Mouse (Mus musculus): Measurements from ENCODE around the gene Gm3476. TPM values are rescaled to one million over a fixed set of nuclear protein-coding genes. Genes with fewer than 3 reads are reported as not detected.
"Not testable (repeated sequence)": the region's sequence is repeated elsewhere in the genome, so short reads cannot be mapped to it uniquely, and the experiment has no call there.

Gene Gm3476
- not detected for total RNA-seq (2021)
- long read RNA-seq, experiment 1: 0 reads
- long read RNA-seq, experiment 2: 0 reads

DNA sequence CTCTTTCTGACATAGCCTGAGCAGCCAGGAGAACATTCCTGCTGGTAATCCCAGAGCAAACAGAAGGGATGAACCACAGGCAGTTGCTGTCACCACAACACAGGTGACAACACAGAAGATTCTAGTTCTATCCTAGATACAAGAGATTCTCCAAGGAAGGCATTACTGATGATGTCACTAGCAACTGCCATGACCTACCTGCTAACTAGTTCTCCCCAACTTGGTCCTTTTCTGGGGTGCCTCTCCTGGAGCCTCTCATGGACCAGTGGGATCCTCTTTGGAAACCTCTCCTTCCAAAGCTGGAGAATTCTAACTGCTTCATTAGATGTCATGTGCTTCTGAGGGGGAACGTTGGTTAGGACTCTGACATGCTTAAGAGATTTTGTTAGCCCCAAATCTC, at the start of gene Gm3476:
Gene Gm3476 (minus strand): TSS at position 101 of the 400 bp plus-strand sequence.
- intact Hi-C loops (cut with DNase I); DNase-seq (ENCODE audit: low spot score in 2 of 2): not testable (repeated sequence)

DNA sequence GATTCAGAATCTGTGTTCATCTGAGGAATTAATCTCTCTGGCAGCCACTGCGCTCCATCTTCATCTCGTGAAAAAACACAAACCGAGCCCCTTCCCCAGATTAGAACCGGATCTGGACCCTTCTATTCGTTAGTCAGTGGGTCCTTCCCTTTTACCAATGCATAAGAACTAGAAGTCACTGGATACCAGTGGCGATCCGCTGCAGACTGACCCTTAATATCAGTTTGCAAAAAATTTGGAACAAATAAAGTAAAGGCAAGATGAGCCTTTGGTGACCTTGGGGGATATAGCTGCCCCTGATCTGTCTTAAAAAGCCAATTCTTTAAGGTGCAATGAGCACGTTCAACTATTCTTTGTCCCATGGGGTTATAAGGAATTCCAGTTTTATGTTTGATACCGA, 37.9 kb upstream of the Gm3476 start:
- DNase-seq (ENCODE audit: low spot score in 2 of 2); intact Hi-C loops (cut with DNase I): not testable (repeated sequence)

DNA sequence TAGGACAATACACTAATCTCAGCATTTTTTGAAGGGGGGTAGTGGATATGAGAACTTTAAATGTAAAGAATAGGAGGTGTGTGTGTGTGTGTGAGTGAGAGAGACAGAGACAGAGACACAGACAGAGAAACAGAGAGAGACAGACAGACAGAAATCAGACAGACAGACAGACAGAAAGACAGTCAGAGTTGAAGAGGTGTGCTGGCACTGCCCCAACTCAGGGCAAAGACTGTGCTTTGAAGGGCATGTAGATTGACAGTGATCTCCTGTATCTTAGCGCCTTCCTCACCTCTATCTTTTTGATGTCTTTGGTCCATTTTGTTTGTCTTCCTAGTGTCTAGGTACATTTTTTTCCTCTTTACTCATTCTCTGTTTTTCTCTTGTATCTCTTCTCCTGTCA, 35.5 kb upstream of the Gm3476 start:
- DNase-seq (ENCODE audit: low spot score in 2 of 2); intact Hi-C loops (cut with DNase I): not testable (repeated sequence)

GRCm38 (mm10) chr14:6108272-6108925, 17.2 kb downstream of the Gm3476 start, which contains the start of gene Gm3468:
Gene Gm3468 (minus strand): TSS chr14:6108665.
- intact Hi-C loops (cut with DNase I): not testable (repeated sequence)
- peak; percentile 27 to 53 for DNase-seq (ENCODE audit: low spot score in 2 of 2)

DNA sequence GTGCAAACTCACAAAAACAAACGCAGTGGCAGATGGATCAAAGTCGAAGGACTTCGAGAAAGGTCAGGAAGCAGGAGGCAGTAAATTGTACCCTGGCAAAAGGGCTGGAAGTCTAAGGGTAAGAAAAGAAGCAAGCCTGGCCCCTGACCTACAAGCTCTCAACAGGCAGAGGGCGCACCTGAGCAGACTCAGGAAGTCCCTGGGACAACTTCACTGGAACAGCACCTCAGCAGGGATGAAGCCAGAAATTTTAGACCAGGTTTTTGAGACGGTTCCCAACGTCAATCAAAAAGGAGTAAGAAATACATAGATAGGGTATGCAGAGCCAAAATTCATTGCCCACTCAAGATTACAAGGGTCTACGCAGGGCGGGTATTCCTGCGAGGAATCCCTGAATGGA, 18.1 kb downstream of the Gm3476 start:
- intact Hi-C loops (cut with DNase I); DNase-seq (ENCODE audit: low spot score in 2 of 2): not testable (repeated sequence)

DNA sequence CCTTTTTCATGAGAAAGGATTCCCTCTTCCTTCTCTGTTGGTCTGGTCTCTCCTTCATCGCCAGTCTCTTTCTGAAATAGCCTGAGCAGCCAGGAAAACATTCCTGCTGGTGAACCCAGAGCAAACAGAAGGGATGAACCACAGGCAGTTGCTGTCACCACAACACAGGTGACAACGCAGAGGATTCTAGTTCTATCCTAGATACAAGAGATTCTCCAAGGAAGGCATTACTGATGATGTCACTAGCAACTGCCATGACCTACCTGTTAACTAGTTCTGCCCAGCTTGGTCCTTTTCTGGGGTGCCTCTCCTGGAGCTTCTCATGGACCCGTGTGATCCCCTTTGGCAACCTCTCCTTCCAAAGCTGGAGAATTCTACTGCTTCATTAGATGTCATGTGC, 31.8 kb downstream of the Gm3476 start, which contains the start of gene Gm8206:
Gene Gm8206 (minus strand): TSS at position 101 of the 400 bp plus-strand sequence.
- intact Hi-C loops (cut with DNase I); DNase-seq (ENCODE audit: low spot score in 2 of 2): not testable (repeated sequence)

DNA sequence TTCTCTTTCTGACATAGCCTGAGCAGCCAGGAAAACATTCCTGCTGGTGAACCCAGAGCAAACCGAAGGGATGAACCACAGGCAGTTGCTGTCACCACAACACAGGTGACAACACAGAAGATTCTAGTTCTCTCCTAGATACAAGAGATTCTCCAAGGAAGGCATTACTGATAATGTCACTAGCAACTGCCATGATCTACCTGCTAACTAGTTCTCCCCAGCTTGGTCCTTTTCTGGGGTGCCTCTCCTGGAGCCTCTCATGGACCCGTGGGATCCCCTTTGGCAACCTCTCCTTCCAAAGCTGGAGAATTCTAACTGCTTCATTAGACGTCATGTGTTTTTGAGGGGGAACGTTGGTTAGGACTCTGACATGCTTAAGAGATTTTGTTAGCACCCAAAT, 67.4 kb downstream of the Gm3476 start, which contains the start of gene Gm6337:
Gene Gm6337 (minus strand): TSS at position 101 of the 400 bp plus-strand sequence.
- intact Hi-C loops (cut with DNase I); DNase-seq (ENCODE audit: low spot score in 2 of 2): not testable (repeated sequence)

Other genes starting within 250 kb of the Gm3476 start
- under 1 TPM; 0.46 to 0.85 TPM for gene Gm8237, start 245.4 kb downstream of the Gm3476 start, total RNA-seq (2021)
- gene Gm3248, start 164.1 kb downstream of the Gm3476 start, total RNA-seq (2021): under 1 TPM; 0.51 to 0.68 TPM
- not detected for gene Gm3453, start 146.7 kb downstream of the Gm3476 start, total RNA-seq (2021)
- gene Gm6337, start 67.5 kb downstream of the Gm3476 start, total RNA-seq (2021): not detected
- gene Gm8206, start 31.9 kb downstream of the Gm3476 start, total RNA-seq (2021): under 1 TPM; 0.20 to 0.23 TPM
- gene Gm3468, start 17.1 kb downstream of the Gm3476 start, total RNA-seq (2021): 1 to 10 TPM in 1 of 2 experiments, under 1 TPM in 1; 0.53 to 1.4 TPM
- 1 to 10 TPM in 1 of 2 experiments, under 1 TPM in 1; 0.62 to 1.1 TPM for gene Gm21560, start 93.5 kb upstream of the Gm3476 start, total RNA-seq (2021)
- gene Gm3411, start 161.4 kb upstream of the Gm3476 start, total RNA-seq (2021): 1 to 10 TPM in 1 of 2 experiments, under 1 TPM in 1; 0.70 to 2.4 TPM
- gene Gm21103, start 179.0 kb upstream of the Gm3476 start, total RNA-seq (2021): not detected
- gene Gm3618, start 217.9 kb upstream of the Gm3476 start, total RNA-seq (2021): not detected